Mouse (Mus musculus): Measurements from ENCODE around the gene Mtx2. TPM values are rescaled to one million over a fixed set of nuclear protein-coding genes. Genes with fewer than 3 reads are reported as not detected.

Mtx2 gene
- 66.8 and 68.3 TPM in 2 replicates for polyA plus RNA-seq (2012; rRNA removed)

DNA sequence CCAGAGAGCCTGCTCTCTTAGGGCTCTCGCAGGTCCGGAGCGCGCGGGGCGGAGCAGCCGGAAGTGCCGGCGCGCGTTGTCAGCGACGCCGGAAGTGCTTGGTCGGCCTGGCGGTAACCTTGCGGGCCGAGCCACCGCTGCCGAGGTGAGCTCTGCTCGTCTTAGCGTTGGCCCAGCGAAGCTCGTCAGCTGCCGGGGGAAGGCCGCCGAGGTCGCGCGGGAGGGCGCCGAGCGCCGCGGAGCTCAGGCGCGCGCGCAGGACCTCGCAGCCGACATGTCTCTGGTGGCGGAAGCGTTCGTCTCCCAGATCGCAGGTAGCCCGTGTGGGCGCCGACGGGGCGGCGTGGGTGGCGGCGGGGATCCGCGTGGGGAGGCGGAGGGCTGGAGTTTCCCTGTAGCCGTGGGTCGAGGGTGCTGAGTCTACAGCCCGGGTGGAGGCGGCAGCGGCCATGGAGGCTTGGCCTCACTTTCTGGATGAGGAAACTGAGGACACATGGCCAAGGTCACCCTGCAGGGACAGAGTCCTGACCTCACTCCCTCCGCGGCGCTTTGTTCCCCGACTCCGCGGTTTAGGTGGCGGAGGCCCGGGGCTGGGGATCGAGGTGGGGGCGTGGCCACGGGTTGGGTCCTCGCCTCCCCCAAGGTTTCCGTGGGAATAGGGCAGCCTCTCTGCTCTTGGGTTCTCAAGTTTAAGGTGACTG, at the start of gene Mtx2:
Gene Mtx2 (plus strand): TSS at position 74 of the 701 bp plus-strand sequence.
- Histone ChIP-seq H3K36me3 (ENCODE audit: control insufficient read depth, insufficient read depth, low read length) (no peaks in the 10 kb centered on the region), H3K27ac (ENCODE audit: insufficient read depth, low read depth, low read length) (peak within 1 kb of the TSS; percentile 78), H3K27me3 (replicated peaks; ENCODE audit: control insufficient read depth, insufficient read depth, low read length) (no peaks in the 10 kb centered on the region), H3K4me1 (ENCODE audit: control insufficient read depth, insufficient read depth, low read length) (no peaks in the 10 kb centered on the region), H3K4me3 (ENCODE audit: insufficient read depth, low read depth, low read length) (peak within 1 kb of the TSS; percentile 84)
- WGBS = under 1% methylated on average over 73 of the region's 74 CpGs
- no peak for TF ChIP-seq CTCF (conservative IDR thresholded peaks at IDR 0.05; ENCODE audit: insufficient read depth, insufficient read length, low read depth, low read length)
- peak; percentile 40 for TF ChIP-seq POLR2A (IDR thresholded peaks at IDR 0.05; ENCODE audit: low read depth, low read length)
- peak; percentile 89 for DNase-seq

DNA sequence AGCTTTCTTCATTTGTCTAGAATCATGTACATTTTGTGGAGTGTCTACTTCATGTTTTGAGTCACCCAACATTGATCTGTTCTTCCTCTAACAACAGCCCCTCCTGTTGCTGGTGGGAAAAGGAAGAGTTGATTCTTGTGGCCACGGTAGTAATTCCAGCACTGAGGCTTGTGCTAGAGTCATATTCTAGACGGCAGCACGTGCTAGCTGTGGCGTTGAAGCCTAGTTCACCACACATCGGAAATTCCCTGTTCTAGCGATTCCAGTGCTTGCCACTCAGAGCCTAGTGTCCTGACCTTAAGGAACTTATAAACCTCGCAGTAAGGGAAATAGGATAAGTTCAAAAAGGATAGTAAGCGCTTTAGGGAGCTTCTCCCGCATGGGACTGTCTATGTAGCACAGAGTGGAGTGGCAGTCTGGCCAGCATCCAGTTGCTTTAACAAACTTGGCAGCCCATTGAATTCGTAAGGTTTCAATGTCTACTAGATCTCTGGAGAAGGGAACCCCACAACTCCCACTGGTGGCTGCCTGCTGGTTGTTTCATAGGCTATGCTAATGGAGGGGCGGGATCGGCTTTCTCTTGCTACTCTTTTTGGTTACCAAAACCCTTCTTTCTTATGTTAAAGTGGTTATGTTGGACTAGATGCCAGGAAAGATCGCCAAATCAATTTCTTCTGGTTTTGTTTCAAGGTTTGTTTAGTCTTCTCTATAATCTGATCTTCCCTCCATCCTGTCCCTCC, 47.9 kb upstream of the Mtx2 start:
- no peak for DNase-seq
- Histone ChIP-seq H3K36me3 (ENCODE audit: control insufficient read depth, insufficient read depth, low read length) (no peaks in the 10 kb centered on the region), H3K27ac (ENCODE audit: insufficient read depth, low read depth, low read length) (no peak overlapping the region), H3K4me3 (ENCODE audit: insufficient read depth, low read depth, low read length) (no peak overlapping the region), H3K4me1 (ENCODE audit: control insufficient read depth, insufficient read depth, low read length) (no peaks in the 10 kb centered on the region), H3K27me3 (replicated peaks; ENCODE audit: control insufficient read depth, insufficient read depth, low read length) (no peaks in the 10 kb centered on the region)
- TF ChIP-seq POLR2A (IDR thresholded peaks at IDR 0.05; ENCODE audit: low read depth, low read length) = no peak
- 79% methylated on average over 13 of the region's 13 CpGs for WGBS

DNA sequence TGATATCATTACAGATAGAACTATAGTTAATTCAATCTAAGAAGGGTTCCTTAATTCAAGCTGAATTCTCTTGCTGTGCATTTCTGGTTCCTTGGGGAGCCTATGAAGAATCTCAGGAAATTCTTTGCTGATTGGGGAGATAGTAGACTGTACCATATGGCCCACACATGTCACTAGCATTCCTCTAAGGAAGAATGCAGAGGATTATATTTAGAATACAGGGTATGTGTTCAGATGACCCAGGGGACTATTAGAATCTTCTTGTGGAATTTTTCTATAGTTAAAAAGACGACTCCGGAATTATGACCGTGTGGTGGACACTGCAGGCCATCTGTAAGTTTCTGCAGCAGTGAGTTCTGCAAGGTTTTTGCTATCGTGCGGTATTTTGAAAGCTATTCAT, 44.2 kb upstream of the Mtx2 start:
- Histone ChIP-seq H3K4me3 (ENCODE audit: insufficient read depth, low read depth, low read length) (no peak overlapping the region), H3K27ac (ENCODE audit: insufficient read depth, low read depth, low read length) (no peak overlapping the region), H3K27me3 (replicated peaks; ENCODE audit: control insufficient read depth, insufficient read depth, low read length) (no peaks in the 10 kb centered on the region), H3K36me3 (ENCODE audit: control insufficient read depth, insufficient read depth, low read length) (no peaks in the 10 kb centered on the region), H3K4me1 (ENCODE audit: control insufficient read depth, insufficient read depth, low read length) (no peaks in the 10 kb centered on the region)
- TF ChIP-seq POLR2A (IDR thresholded peaks at IDR 0.05; ENCODE audit: low read depth, low read length) (no peak), CTCF (conservative IDR thresholded peaks at IDR 0.05; ENCODE audit: insufficient read depth, insufficient read length, low read depth, low read length) (no peak)
- no peak for DNase-seq
- 82% methylated on average over 5 of the region's 5 CpGs for WGBS

DNA sequence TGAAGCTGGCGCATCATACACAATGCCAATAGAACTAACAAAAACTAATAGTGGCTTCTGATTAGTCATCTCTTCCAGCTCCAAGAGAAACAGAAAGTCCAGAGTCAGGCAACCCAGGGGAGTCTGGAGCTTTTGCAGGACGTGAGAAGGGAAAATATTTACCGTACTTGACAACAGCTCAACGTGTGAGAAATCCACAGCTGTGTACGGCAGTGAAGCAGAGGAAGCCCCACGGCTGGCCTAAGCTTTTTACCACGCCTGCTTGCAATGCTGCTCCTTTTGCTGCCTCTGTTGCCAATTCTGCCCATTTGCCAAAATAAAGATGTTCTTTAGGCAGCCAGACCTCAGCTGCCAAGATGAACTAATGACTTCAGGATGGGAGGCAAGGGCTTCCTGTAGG, 30.1 kb upstream of the Mtx2 start:
- WGBS = 48% methylated on average over 7 of the region's 7 CpGs
- Histone ChIP-seq H3K36me3 (ENCODE audit: control insufficient read depth, insufficient read depth, low read length) (no peaks in the 10 kb centered on the region), H3K4me3 (ENCODE audit: insufficient read depth, low read depth, low read length) (no peak overlapping the region), H3K4me1 (ENCODE audit: control insufficient read depth, insufficient read depth, low read length) (no peaks in the 10 kb centered on the region), H3K27ac (ENCODE audit: insufficient read depth, low read depth, low read length) (no peak overlapping the region), H3K27me3 (replicated peaks; ENCODE audit: control insufficient read depth, insufficient read depth, low read length) (no peaks in the 10 kb centered on the region; the same call in 1 of the 2 replicates)
- DNase-seq = no peak
- TF ChIP-seq CTCF (conservative IDR thresholded peaks at IDR 0.05; ENCODE audit: insufficient read depth, insufficient read length, low read depth, low read length) = no peak
- TF ChIP-seq POLR2A (IDR thresholded peaks at IDR 0.05; ENCODE audit: low read depth, low read length) = no peak

DNA sequence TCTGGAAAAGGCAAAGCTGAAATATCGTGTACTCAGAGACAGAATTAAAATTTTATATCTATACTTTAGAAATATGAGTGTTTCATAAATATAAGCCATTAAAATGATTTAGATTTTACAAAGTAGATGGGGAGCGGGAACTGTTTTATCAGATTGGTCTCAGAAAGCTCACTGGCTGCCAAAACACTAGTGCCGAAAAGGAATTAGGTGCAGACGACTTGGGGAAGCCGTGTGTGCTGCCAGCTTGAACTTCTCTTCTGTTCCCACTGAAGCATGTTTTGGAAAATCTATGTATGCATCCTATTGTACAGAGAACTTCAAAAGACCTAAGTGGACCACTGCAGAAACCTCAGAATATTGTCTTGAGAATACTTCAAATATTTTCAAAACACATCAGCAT, 17.2 kb upstream of the Mtx2 start:
- TF ChIP-seq CTCF (conservative IDR thresholded peaks at IDR 0.05; ENCODE audit: insufficient read depth, insufficient read length, low read depth, low read length) (no peak), POLR2A (IDR thresholded peaks at IDR 0.05; ENCODE audit: low read depth, low read length) (no peak)
- no peak for DNase-seq
- H3K36me3 ChIP-seq (ENCODE audit: control insufficient read depth, insufficient read depth, low read length) = no peaks in the 10 kb centered on the region
- WGBS = 83% methylated on average over 5 of the region's 5 CpGs
- H3K27ac ChIP-seq (ENCODE audit: insufficient read depth, low read depth, low read length) = no peak overlapping the region
- H3K4me3 ChIP-seq (ENCODE audit: insufficient read depth, low read depth, low read length) = no peak overlapping the region
- H3K27me3 ChIP-seq (replicated peaks; ENCODE audit: control insufficient read depth, insufficient read depth, low read length) = no peaks in the 10 kb centered on the region
- no peaks in the 10 kb centered on the region for H3K4me1 ChIP-seq (ENCODE audit: control insufficient read depth, insufficient read depth, low read length)

DNA sequence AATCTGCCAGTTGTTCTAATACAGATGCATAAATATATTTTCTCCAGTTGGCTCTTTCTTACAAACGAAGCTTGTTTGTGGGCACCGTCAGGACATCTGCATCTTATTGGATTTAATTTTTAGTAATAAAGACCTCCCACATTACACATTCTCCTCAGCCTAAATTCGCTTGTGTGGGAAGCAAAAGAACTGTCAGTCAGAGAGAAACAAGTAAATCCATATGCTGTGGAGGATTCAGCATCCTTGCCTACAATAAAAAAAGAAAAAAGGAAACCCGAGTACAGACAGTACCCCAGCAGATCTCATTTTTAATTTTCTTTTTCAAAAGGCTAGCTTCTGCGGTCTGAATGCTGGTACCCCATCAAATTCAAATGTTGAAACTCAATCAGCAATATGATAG, 2.9 kb upstream of the Mtx2 start:
- TF ChIP-seq POLR2A (IDR thresholded peaks at IDR 0.05; ENCODE audit: low read depth, low read length) = no peak
- no peak for TF ChIP-seq CTCF (conservative IDR thresholded peaks at IDR 0.05; ENCODE audit: insufficient read depth, insufficient read length, low read depth, low read length)
- DNase-seq = no peak
- Histone ChIP-seq H3K4me1 (ENCODE audit: control insufficient read depth, insufficient read depth, low read length) (no peaks in the 10 kb centered on the region), H3K27ac (ENCODE audit: insufficient read depth, low read depth, low read length) (no peak overlapping the region), H3K36me3 (ENCODE audit: control insufficient read depth, insufficient read depth, low read length) (no peaks in the 10 kb centered on the region), H3K27me3 (replicated peaks; ENCODE audit: control insufficient read depth, insufficient read depth, low read length) (no peaks in the 10 kb centered on the region; the same call in 1 of the 2 replicates), H3K4me3 (ENCODE audit: insufficient read depth, low read depth, low read length) (no peak overlapping the region)
- 77% methylated on average over 5 of the region's 5 CpGs for WGBS

DNA sequence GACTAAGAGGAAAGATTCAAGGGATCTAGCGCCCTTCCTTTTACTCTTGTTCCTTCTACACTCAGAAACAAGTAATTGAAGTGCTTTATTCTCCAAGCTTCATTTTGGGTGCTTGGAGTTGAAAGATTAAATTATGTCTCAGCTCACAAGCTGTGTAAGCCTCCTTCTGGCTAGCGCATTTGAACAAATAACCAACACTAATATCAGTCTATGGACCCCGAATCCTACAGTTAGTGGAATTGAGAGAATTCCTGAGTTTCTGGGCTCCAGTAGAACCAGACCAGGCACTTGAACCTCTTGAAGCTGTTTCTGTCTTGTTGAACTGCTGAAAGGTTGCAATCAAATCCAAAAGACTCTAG, 253 bp upstream of the Mtx2 start:
- Histone ChIP-seq H3K36me3 (ENCODE audit: control insufficient read depth, insufficient read depth, low read length) (no peaks in the 10 kb centered on the region), H3K4me3 (ENCODE audit: insufficient read depth, low read depth, low read length) (peak overlapping the region; percentile 84), H3K27me3 (replicated peaks; ENCODE audit: control insufficient read depth, insufficient read depth, low read length) (no peaks in the 10 kb centered on the region), H3K4me1 (ENCODE audit: control insufficient read depth, insufficient read depth, low read length) (no peaks in the 10 kb centered on the region), H3K27ac (ENCODE audit: insufficient read depth, low read depth, low read length) (peak overlapping the region; percentile 78)
- no peak for DNase-seq
- no peak for TF ChIP-seq CTCF (conservative IDR thresholded peaks at IDR 0.05; ENCODE audit: insufficient read depth, insufficient read length, low read depth, low read length)
- TF ChIP-seq POLR2A (IDR thresholded peaks at IDR 0.05; ENCODE audit: low read depth, low read length) = no peak
- WGBS = 59% methylated on average over 3 of the region's 3 CpGs

Measured in kidney, adult 2 months (tissue).